Mouse (Mus musculus): ENCODE data around the gene Nps. TPM values are rescaled to one million over a fixed set of nuclear protein-coding genes. Genes with fewer than 3 reads are reported as not detected.

Nps gene
- total RNA-seq (2023): not detected

GRCm38 (mm10) chr7:135258053-135258753 lies at the start of gene Nps:
TSS of gene Nps (plus strand) at chr7:135258703.

Other genes starting within 250 kb of the Nps start
- gene Foxi2, start 151.6 kb downstream of the Nps start, total RNA-seq (2023): not detected

Measured in monocyte, adult 59 days (primary cell).